Mouse (Mus musculus) brain, adult 10 weeks (tissue): Measurements from ENCODE around the gene Ccdc185. TPM values are rescaled to one million over a fixed set of nuclear protein-coding genes. Genes with fewer than 3 reads are reported as not detected.

Experiments
- polyA plus RNA-seq: library from polyadenylated mRNA; stranded (reverse); fragments of 350-450 nt; fragmentation: Illumina TruSeq; extraction: RNeasy Lipid Tissue Mini Kit (QIAGEN cat#74804); gene quantifications from one replicate; pipeline ENCODE4 v1.2.3, GENCODE M21; 2015; ENCODE audit warnings: low read depth, low replicate concordance

The Ccdc185 gene
- not detected for polyA plus RNA-seq

DNA sequence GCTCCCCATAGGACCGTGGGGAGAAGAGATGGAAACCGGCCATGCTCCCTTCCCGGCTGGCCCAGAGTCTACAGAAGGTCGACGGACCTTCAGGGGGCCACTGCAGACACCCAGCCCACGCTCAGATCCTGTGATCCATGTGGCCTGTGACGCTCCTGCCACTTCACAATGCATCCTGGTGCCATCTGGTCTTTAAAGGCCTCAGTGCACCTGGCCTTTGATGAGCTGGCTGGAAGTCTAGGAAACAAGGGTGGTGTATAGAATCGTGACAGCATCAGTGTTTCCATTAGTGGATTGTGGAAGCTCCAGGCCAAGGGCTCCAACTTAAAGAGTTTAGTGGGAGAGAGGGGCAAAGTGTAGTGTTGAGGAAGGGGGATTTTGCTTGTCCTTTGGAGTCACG lies at the start of gene Ccdc185:
Gene Ccdc185, minus strand, starts transcription at position 101 of the 400 bp plus-strand sequence.

DNA sequence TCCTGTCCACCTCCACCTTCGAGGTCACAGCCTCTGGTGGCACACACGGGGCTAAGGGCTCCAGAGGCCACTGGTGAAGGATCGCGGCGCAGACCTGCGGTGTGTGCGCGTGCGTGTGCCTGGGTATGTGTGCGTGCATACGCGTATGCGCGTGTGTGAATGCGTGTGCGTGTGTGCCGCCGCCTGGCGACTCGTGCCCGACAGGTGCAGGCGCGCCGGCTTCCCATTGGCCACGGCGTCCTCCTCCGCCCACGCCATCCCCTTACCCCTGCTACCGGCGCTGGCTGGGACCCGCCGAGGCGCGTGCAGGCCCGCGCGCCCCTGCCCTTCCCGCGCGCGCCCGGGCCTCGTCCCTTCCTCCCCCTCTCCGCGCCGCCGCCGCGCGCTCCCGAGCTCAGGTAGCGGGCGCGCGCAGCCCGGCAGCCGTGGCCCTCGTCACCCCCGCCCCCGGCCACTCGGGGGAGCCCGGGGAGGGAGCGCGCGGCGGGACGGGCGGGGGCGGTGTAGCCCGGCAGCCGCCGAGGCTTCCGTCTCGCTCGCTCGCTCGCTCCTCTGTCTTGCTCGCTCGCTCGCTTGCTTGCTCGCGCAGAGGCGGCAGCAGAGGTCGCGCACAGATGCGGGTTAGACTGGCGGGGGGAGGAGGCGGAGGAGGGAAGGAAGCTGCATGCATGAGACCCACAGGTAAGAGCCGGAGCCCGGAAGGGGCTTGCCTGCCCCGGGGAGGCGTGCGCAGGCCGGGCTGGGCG lies 14.9 kb upstream of the Ccdc185 start, which contains the start of gene Susd4:
Gene Susd4, plus strand, starts transcription at position 145 of the 746 bp plus-strand sequence.

Other genes starting within 250 kb of the Ccdc185 start
- gene Capn2, start 231.6 kb downstream of the Ccdc185 start, polyA plus RNA-seq, result 57.9 TPM
- gene Capn8, start 184.2 kb downstream of the Ccdc185 start, polyA plus RNA-seq, result not detected
- gene Susd4, start 14.7 kb upstream of the Ccdc185 start, polyA plus RNA-seq, result 90.6 TPM
- 0.64 TPM for gene Tlr5, start 205.6 kb upstream of the Ccdc185 start, polyA plus RNA-seq